Mouse (Mus musculus) midbrain, postnatal 0 days (tissue): ENCODE measurements around the gene Sycp2l. TPM values are rescaled to one million over a fixed set of nuclear protein-coding genes. Genes with fewer than 3 reads are reported as not detected.

Experiments used
- ATAC-seq: fragments of 200-750 bp; cut with Nextera tagmentation; 2 replicates; pipeline ENCODE4 v1.8.0; 2017; ENCODE audit warnings: moderate number of reproducible peaks, mild to moderate bottlenecking, moderate TSS enrichment, moderate library complexity; ENCODE audit not compliant: low FRiP score
- DNase-seq: peaks from one replicate; pipeline ENCODE4 v3.0.0-alpha.2; 2015; ENCODE audit warnings: low spot score
- H3K27ac ChIP-seq: fragments of 300-500 bp; sonication (generic); 2 replicates; pipeline ENCODE4 v1.5.1; 2014; ENCODE audit warnings: low read depth, mild to moderate bottlenecking, low read length, mixed read lengths
- H3K27me3 ChIP-seq: fragments of 300-500 bp; sonication (generic); 2 replicates; pipeline ENCODE4 v1.6.1; 2014; ENCODE audit warnings: low read length, control low read depth, mixed read lengths; ENCODE audit not compliant: insufficient read depth
- H3K36me3 ChIP-seq: fragments of 300-500 bp; sonication (generic); 2 replicates; pipeline ENCODE4 v1.6.1; 2014; ENCODE audit warnings: low read length, control low read depth, mixed read lengths; ENCODE audit not compliant: insufficient read depth
- H3K4me1 ChIP-seq: fragments of 300-500 bp; sonication (generic); 2 replicates; pipeline ENCODE4 v1.6.1; 2014; ENCODE audit warnings: mild to moderate bottlenecking, control low read depth, antibody characterized with exemption, low read length, mixed read lengths; ENCODE audit not compliant: insufficient read depth
- H3K4me2 ChIP-seq: fragments of 300-500 bp; sonication (generic); 2 replicates; pipeline ENCODE4 v1.6.1; 2014; ENCODE audit warnings: low read depth, mild to moderate bottlenecking, low read length, mixed read lengths; ENCODE audit not compliant: poor library complexity, severe bottlenecking
- H3K4me3 ChIP-seq: fragments of 300-500 bp; sonication (generic); 2 replicates; pipeline ENCODE4 v1.5.1; 2014; ENCODE audit warnings: low read depth, mild to moderate bottlenecking, low read length, moderate library complexity
- H3K9ac ChIP-seq: fragments of 300-500 bp; sonication (generic); replicated peaks from 2 replicates; pipeline ENCODE4 v1.6.1; 2014; ENCODE audit warnings: mild to moderate bottlenecking, low read length, moderate library complexity, mixed read lengths; ENCODE audit not compliant: poor library complexity, severe bottlenecking
- H3K9me3 ChIP-seq: fragments of 300-500 bp; sonication (generic); 2 replicates; pipeline ENCODE4 v1.6.1; 2016; ENCODE audit warnings: low read length, control low read depth
- CTCF ChIP-seq: IDR thresholded peaks from 2 replicates; pipeline ENCODE4 v1.5.1; 2016; ENCODE audit warnings: antibody characterized with exemption, mild to moderate bottlenecking
- WGBS: fragments of 180-500 bp; shearing (Covaris S2); extraction: QIAGEN DNeasy Blood & Tissue Kit; methylation state at CpG from one replicate; pipeline ENCODE4 v1.1.7; 2014; 5-methylcytosine and 5-hydroxymethylcytosine counted together
- polyA plus RNA-seq: library from polyadenylated mRNA; unstranded; fragments of >200 nt; fragmentation: Nextera tagmentation; extraction: Ambion mirVana; gene quantifications from 2 replicates; pipeline ENCODE4 v1.2.1, GENCODE M21; 2015
- total RNA-seq: library from RNA; depleted of rRNA; stranded (reverse); fragments of >200 nt; gene quantifications from 2 replicates; pipeline ENCODE4 v1.2.3, GENCODE M21; 2014

Gene Sycp2l
- total and polyA plus RNA-seq, 2 experiments from 2014 or later = 0.16 TPM; not detected in 1

DNA sequence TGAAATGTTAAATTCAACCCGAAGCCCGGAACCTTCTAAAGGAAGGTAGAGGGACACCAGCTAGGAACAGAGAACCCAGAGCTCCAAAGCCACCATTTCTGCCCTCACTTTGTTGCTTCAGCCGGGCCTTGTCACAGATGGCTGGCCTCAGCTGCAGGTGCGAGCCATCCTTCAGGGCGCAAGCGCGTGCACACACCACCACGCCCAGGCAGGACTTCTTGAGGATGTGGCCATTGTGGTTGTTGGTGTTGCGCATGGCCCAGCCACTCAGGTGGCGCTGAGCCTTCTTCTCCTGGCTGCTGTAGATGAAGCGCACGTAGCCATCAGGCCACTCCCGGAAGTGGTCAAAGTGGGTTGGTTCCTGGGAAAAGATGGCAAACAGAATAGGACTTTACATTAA, 8.6 kb upstream of the Sycp2l start:
- Histone ChIP-seq H3K9ac (no peak overlapping the region), H3K27me3 (no peaks in the 10 kb centered on the region), H3K9me3 (no peaks in the 10 kb centered on the region), H3K27ac (no peak overlapping the region), H3K4me3 (no peak overlapping the region), H3K4me1 (no peaks in the 10 kb centered on the region), H3K36me3 (no peaks in the 10 kb centered on the region), H3K4me2 (no peak overlapping the region)
- no peak for TF ChIP-seq CTCF
- ATAC-seq (no peak), DNase-seq (no peak)
- 96% methylated on average over 13 of the region's 13 CpGs for WGBS

- H3K36me3 ChIP-seq = no peaks in the 10 kb centered on the region
- 84% methylated on average over 2 of the region's 3 CpGs for whole genome bisulfite sequencing
- ATAC-seq = no peak
- H3K27me3 ChIP-seq = peaks cover 8% of the 10 kb centered on the region; the same call in 1 of the 2 replicates
- H3K4me1 ChIP-seq = no peaks in the 10 kb centered on the region
- no peak within 1 kb of the TSS for H3K27ac ChIP-seq
- H3K4me2 ChIP-seq = no peak within 1 kb of the TSS
- no peak for DNase-seq
- no peak within 1 kb of the TSS for H3K4me3 ChIP-seq
- no peak for TF ChIP-seq CTCF
- no peak within 1 kb of the TSS for H3K9ac ChIP-seq
- H3K9me3 ChIP-seq = no peaks in the 10 kb centered on the region
These were observed 3.2 kb upstream of the Sycp2l start, which contains the start of gene Gcm2 for GRCm38 (mm10) chr13:41110935-41111334. Gene Gcm2 (minus strand): TSS chr13:41111035.

GRCm38 (mm10) chr13:41119152-41119945, 5.2 kb downstream of the Sycp2l start:
- no peaks in the 10 kb centered on the region for H3K4me1 ChIP-seq
- no peak overlapping the region for H3K4me2 ChIP-seq
- H3K27me3 ChIP-seq = 0 out of 2 replicates have a peak, but pooled peaks cover under 1% of the 10 kb centered on the region
- no peak overlapping the region for H3K9ac ChIP-seq
- H3K27ac ChIP-seq = no peak overlapping the region
- ATAC-seq (no peak), DNase-seq (no peak)
- 44% methylated on average over 9 of the region's 9 CpGs for WGBS
- no peaks in the 10 kb centered on the region for H3K9me3 ChIP-seq
- no peak for TF ChIP-seq CTCF
- no peaks in the 10 kb centered on the region for H3K36me3 ChIP-seq
- H3K4me3 ChIP-seq = no peak overlapping the region

GRCm38 (mm10) chr13:41123666-41124225, 9.6 kb downstream of the Sycp2l start:
- Histone ChIP-seq H3K9me3 (no peaks in the 10 kb centered on the region), H3K4me1 (no peaks in the 10 kb centered on the region), H3K27me3 (no peaks in the 10 kb centered on the region), H3K4me3 (no peak overlapping the region), H3K4me2 (no peak overlapping the region), H3K27ac (no peak overlapping the region), H3K9ac (no peak overlapping the region), H3K36me3 (no peaks in the 10 kb centered on the region)
- WGBS = 48% methylated on average over 6 of the region's 6 CpGs
- ATAC-seq (no peak), DNase-seq (no peak)
- TF ChIP-seq CTCF = no peak

DNA sequence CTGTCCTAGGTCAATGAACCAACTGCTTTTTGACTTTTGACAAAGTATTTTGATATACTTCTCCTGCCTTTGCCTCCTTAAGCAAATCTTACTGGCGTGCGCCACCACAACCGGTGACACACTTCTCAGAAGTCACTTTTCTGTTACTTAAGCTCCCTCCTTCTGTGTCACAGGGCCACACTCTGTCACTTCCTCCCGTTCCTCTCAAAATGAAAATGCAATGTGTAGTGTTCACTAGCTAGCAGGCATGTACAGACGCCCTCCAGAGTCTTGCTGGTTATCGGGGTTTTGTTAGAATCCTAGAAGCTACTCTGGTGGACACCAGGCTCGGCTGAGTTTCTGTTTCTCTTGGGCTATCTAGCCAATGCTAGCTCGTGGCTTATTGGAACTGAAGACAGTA, 14.2 kb downstream of the Sycp2l start:
- DNase-seq (no peak), ATAC-seq (no peak)
- Histone ChIP-seq H3K27ac (no peak overlapping the region), H3K4me3 (no peak overlapping the region), H3K4me1 (no peaks in the 10 kb centered on the region), H3K36me3 (no peaks in the 10 kb centered on the region), H3K9ac (no peak overlapping the region), H3K4me2 (no peak overlapping the region), H3K9me3 (no peaks in the 10 kb centered on the region), H3K27me3 (no peaks in the 10 kb centered on the region)
- no peak for TF ChIP-seq CTCF
- 86% methylated on average over 8 of the region's 8 CpGs for WGBS

DNA sequence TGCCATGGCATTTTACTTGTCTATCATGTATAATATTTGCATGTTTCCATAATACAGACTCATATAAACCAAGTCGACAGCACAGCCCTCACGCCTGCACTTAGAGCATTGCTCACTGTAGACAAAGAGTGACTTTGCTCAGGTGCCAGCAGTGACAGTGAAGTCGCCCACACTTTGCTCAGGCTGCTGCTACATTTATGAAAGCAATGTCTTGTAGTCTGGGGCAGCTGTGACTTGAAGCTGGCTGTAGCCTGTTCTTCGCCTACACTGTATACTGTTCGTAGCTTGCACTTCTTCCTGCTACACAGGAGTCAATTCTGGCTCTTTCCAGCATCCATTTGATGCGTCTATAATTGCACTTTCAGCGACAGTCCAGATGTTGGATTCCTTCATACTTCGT, 15.0 kb downstream of the Sycp2l start:
- Histone ChIP-seq H3K36me3 (no peaks in the 10 kb centered on the region), H3K4me3 (no peak overlapping the region), H3K4me2 (no peak overlapping the region), H3K4me1 (no peaks in the 10 kb centered on the region), H3K9me3 (no peaks in the 10 kb centered on the region), H3K9ac (no peak overlapping the region), H3K27me3 (no peaks in the 10 kb centered on the region), H3K27ac (no peak overlapping the region)
- TF ChIP-seq CTCF = no peak
- ATAC-seq (no peak), DNase-seq (no peak)
- WGBS = 86% methylated on average over 8 of the region's 8 CpGs
